Mouse (Mus musculus) stomach, embryonic 16.5 days (tissue): ENCODE results near the gene Cnga3. TPM values are rescaled to one million over a fixed set of nuclear protein-coding genes. Genes with fewer than 3 reads are reported as not detected.

ENCODE experiments used
- ATAC-seq: fragments of 200-750 bp; cut with Nextera tagmentation; 2 replicates; pipeline ENCODE4 v1.8.0; 2017; ENCODE audit warnings: moderate number of reproducible peaks, moderate TSS enrichment; ENCODE audit not compliant: insufficient read depth, low FRiP score
- H3K27ac ChIP-seq: fragments of 300-500 bp; sonication (generic); 2 replicates; pipeline ENCODE4 v1.5.1; 2014; ENCODE audit warnings: low read length
- H3K27me3 ChIP-seq: fragments of 300-500 bp; sonication (generic); 2 replicates; pipeline ENCODE4 v1.6.1; 2014; ENCODE audit warnings: low read length, control low read depth, mixed read lengths; ENCODE audit not compliant: control insufficient read depth, insufficient read depth
- H3K36me3 ChIP-seq: fragments of 300-500 bp; sonication (generic); 2 replicates; pipeline ENCODE4 v1.6.1; 2014; ENCODE audit warnings: low read length; ENCODE audit not compliant: control insufficient read depth, insufficient read depth
- H3K4me1 ChIP-seq: fragments of 300-500 bp; sonication (generic); 2 replicates; pipeline ENCODE4 v1.6.1; 2014; ENCODE audit warnings: low read length, control low read depth, mixed read lengths; ENCODE audit not compliant: control insufficient read depth, insufficient read depth
- H3K4me2 ChIP-seq: fragments of 300-500 bp; sonication (generic); 2 replicates; pipeline ENCODE4 v1.6.1; 2014; ENCODE audit warnings: low read depth, low read length, mixed read lengths
- H3K4me3 ChIP-seq: fragments of 300-500 bp; sonication (generic); replicated peaks from 2 replicates; pipeline ENCODE4 v1.5.1; 2014; ENCODE audit warnings: mild to moderate bottlenecking, low read length
- H3K9ac ChIP-seq: fragments of 300-500 bp; sonication (generic); 2 replicates; pipeline ENCODE4 v1.6.1; 2014; ENCODE audit warnings: low read length
- H3K9me3 ChIP-seq: fragments of 300-500 bp; sonication (generic); replicated peaks from 2 replicates; pipeline ENCODE4 v1.6.1; 2016; ENCODE audit warnings: low read length, control low read depth; ENCODE audit not compliant: control insufficient read depth
- WGBS: fragments of 180-500 bp; shearing (Covaris S2); extraction: QIAGEN DNeasy Blood & Tissue Kit; methylation state at CpG from one replicate; pipeline ENCODE4 v1.1.7; 2014; 5-methylcytosine and 5-hydroxymethylcytosine counted together
- polyA plus RNA-seq: library from polyadenylated mRNA; unstranded; fragments of >200 nt; fragmentation: Nextera tagmentation; extraction: Ambion mirVana; gene quantifications from 2 replicates; pipeline ENCODE4 v1.2.1, GENCODE M21; 2015

The Cnga3 gene
- polyA plus RNA-seq, 1 experiment from 2014 or later = 1.3 TPM

- Histone ChIP-seq H3K4me2 (no peak overlapping the region), H3K27me3 (no peaks in the 10 kb centered on the region), H3K4me1 (no peaks in the 10 kb centered on the region), H3K9me3 (0 out of 2 replicates have a peak, but pooled peaks cover 3% of the 10 kb centered on the region), H3K9ac (no peak overlapping the region), H3K36me3 (no peaks in the 10 kb centered on the region), H3K27ac (no peak overlapping the region), H3K4me3 (no peak overlapping the region)
- ATAC-seq = peak; percentile 59; the same call in 1 of the 2 replicates
- 23% methylated on average over 2 of the region's 2 CpGs for WGBS
Measured at GRCm38 (mm10) chr1:37248406-37248805, 34.2 kb downstream of the Cnga3 start.

GRCm38 (mm10) chr1:37250643-37251310, 36.5 kb downstream of the Cnga3 start:
- Histone ChIP-seq H3K27ac (no peak overlapping the region), H3K4me2 (no peak overlapping the region), H3K4me1 (no peaks in the 10 kb centered on the region), H3K36me3 (no peaks in the 10 kb centered on the region), H3K4me3 (no peak overlapping the region), H3K9ac (no peak overlapping the region), H3K27me3 (no peaks in the 10 kb centered on the region), H3K9me3 (0 out of 2 replicates have a peak, but pooled peaks cover 3% of the 10 kb centered on the region)
- 39% methylated on average over 5 of the region's 5 CpGs for WGBS
- ATAC-seq = no peak

GRCm38 (mm10) chr1:37258443-37258842, 44.2 kb downstream of the Cnga3 start:
- no peaks in the 10 kb centered on the region for H3K9me3 ChIP-seq
- 87% methylated on average over 2 of the region's 2 CpGs for WGBS
- H3K4me3 ChIP-seq = no peak overlapping the region
- H3K27me3 ChIP-seq = no peaks in the 10 kb centered on the region
- no peak for ATAC-seq
- H3K4me1 ChIP-seq = no peaks in the 10 kb centered on the region
- no peaks in the 10 kb centered on the region for H3K36me3 ChIP-seq
- no peak overlapping the region for H3K9ac ChIP-seq
- no peak overlapping the region for H3K4me2 ChIP-seq
- no peak overlapping the region for H3K27ac ChIP-seq

- Histone ChIP-seq H3K27me3 (no peaks in the 10 kb centered on the region), H3K4me1 (no peaks in the 10 kb centered on the region), H3K9me3 (no peaks in the 10 kb centered on the region), H3K9ac (peak overlapping the region; percentile 1; the same call in 1 of the 2 replicates), H3K36me3 (no peaks in the 10 kb centered on the region), H3K27ac (no peak overlapping the region), H3K4me3 (no peak overlapping the region), H3K4me2 (no peak overlapping the region)
- ATAC-seq = no peak
- WGBS = 3% methylated on average over 7 of the region's 7 CpGs
Measured at GRCm38 (mm10) chr1:37272464-37272863, 58.2 kb downstream of the Cnga3 start.

GRCm38 (mm10) chr1:37286556-37286955, 72.3 kb downstream of the Cnga3 start:
- no peak for ATAC-seq
- no peak overlapping the region for H3K4me3 ChIP-seq
- H3K27ac ChIP-seq = no peak overlapping the region
- H3K36me3 ChIP-seq = no peaks in the 10 kb centered on the region
- H3K27me3 ChIP-seq = no peaks in the 10 kb centered on the region
- 70% methylated on average over 7 of the region's 7 CpGs for WGBS
- 0 out of 2 replicates have a peak, but pooled peaks cover 5% of the 10 kb centered on the region for H3K9me3 ChIP-seq
- H3K4me2 ChIP-seq = no peak overlapping the region
- no peak overlapping the region for H3K9ac ChIP-seq
- no peaks in the 10 kb centered on the region for H3K4me1 ChIP-seq

- H3K9me3 ChIP-seq = 0 out of 2 replicates have a peak, but pooled peaks cover 5% of the 10 kb centered on the region
- H3K27ac ChIP-seq = no peak overlapping the region
- H3K4me1 ChIP-seq = no peaks in the 10 kb centered on the region
- no peak overlapping the region for H3K4me3 ChIP-seq
- H3K4me2 ChIP-seq = no peak overlapping the region
- 73% methylated on average over 1 of the region's 1 CpGs for WGBS
- H3K36me3 ChIP-seq = no peaks in the 10 kb centered on the region
- H3K27me3 ChIP-seq = no peaks in the 10 kb centered on the region
- no peak for ATAC-seq
- H3K9ac ChIP-seq = no peak overlapping the region
Measured at GRCm38 (mm10) chr1:37287748-37288147, 73.5 kb downstream of the Cnga3 start.

GRCm38 (mm10) chr1:37288181-37288935, 74.1 kb downstream of the Cnga3 start:
- no peak overlapping the region for H3K9ac ChIP-seq
- no peak overlapping the region for H3K4me3 ChIP-seq
- H3K36me3 ChIP-seq = no peaks in the 10 kb centered on the region
- no peaks in the 10 kb centered on the region for H3K4me1 ChIP-seq
- ATAC-seq = no peak
- H3K27me3 ChIP-seq = no peaks in the 10 kb centered on the region
- H3K4me2 ChIP-seq = no peak overlapping the region
- 57% methylated on average over 10 of the region's 11 CpGs for WGBS
- no peak overlapping the region for H3K27ac ChIP-seq
- H3K9me3 ChIP-seq = 0 out of 2 replicates have a peak, but pooled peaks cover 5% of the 10 kb centered on the region

- no peaks in the 10 kb centered on the region for H3K27me3 ChIP-seq
- H3K36me3 ChIP-seq = no peaks in the 10 kb centered on the region
- H3K4me2 ChIP-seq = no peak overlapping the region
- H3K4me3 ChIP-seq = no peak overlapping the region
- no peak for ATAC-seq
- H3K27ac ChIP-seq = no peak overlapping the region
- no peak overlapping the region for H3K9ac ChIP-seq
- H3K4me1 ChIP-seq = no peaks in the 10 kb centered on the region
- 76% methylated on average over 7 of the region's 7 CpGs for WGBS
- 0 out of 2 replicates have a peak, but pooled peaks cover under 1% of the 10 kb centered on the region for H3K9me3 ChIP-seq
Measured at GRCm38 (mm10) chr1:37288941-37289340, 74.7 kb downstream of the Cnga3 start.

- no peak for ATAC-seq
Measured at GRCm38 (mm10) chr1:37296414-37296813, 82.2 kb downstream of the Cnga3 start.

More at GRCm38 (mm10) chr1:37296414-37296813, 82.2 kb downstream of the Cnga3 start:
- no peak overlapping the region for H3K4me3 ChIP-seq
- 53% methylated on average over 1 of the region's 1 CpGs for WGBS
- H3K4me2 ChIP-seq = no peak overlapping the region
- no peaks in the 10 kb centered on the region for H3K36me3 ChIP-seq
- H3K4me1 ChIP-seq = peaks cover 6% of the 10 kb centered on the region; the same call in 1 of the 2 replicates
- H3K27ac ChIP-seq = no peak overlapping the region
- H3K9ac ChIP-seq = no peak overlapping the region
- no peaks in the 10 kb centered on the region for H3K27me3 ChIP-seq
- H3K9me3 ChIP-seq = no peaks in the 10 kb centered on the region
